15 mouse cellular contexts compared by ENCODE assay signal in the genomic region with DNA sequence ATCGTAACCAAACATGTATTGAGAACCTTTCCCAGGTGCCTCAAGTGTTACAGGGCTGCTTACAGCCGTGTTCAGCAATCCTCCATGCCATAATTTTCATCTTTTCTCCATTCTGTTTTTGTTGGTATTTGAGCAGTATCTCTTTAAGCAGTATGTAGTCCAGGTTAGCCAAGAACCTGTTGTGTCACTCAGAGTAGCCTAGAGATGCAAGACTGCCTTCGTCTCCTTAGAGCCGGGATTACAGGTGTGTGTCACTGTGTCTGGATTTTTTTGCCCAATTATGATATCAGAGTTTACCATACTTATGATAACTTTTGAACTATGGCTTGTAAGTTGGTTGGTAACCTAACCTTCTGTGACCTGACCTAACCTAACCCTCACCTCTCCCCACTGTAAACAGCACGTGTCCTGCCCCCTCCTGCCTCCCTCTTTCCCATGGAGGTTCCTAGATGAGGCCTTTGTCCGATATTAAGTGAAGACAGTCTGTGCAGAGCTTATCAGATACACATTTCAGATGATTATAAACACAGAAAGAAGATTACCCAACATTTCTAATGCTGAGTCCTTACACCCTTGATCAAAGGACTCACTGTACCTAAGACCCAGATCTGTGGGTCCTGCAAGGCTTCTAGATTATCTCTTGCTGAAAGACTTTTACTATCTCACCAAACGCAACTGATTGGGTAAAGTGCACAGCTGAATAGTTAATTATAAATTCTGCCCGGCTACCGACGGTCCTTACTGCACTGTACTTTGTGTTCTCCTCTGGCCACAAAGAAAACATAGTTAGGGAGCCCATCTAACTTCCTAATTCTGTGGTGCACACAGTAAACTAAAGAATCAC.
"Had no signal": no experiment of that assay in that cellular context is flagged by ENCODE, and none has a peak within 500 bp of the region (broad histone marks: within the 10 kb centered on the region; RNA-seq: fewer than 3 reads in every experiment).

No protein-coding gene starts in this region.

- H3K9me3 ChIP-seq: limb, embryonic 10.5 days; neural tube, embryonic 15.5 days; stomach, embryonic 15.5 days had no signal

- H3K27ac ChIP-seq: hindbrain, embryonic 14.5 days; left cerebral cortex, adult 2 months; limb, embryonic 10.5 days; macrophage; neural tube, embryonic 15.5 days; stomach, embryonic 15.5 days had no signal

- H3K27me3 ChIP-seq: megakaryocyte, embryonic 14.5 days; neural tube, embryonic 15.5 days; stomach, embryonic 15.5 days had no signal

- H3K4me1 ChIP-seq: limb, embryonic 10.5 days; neural tube, embryonic 15.5 days; stomach, embryonic 15.5 days had no signal

- H3K9ac ChIP-seq: hindbrain, embryonic 14.5 days; lung, embryonic 14.5 days; neural tube, embryonic 15.5 days; stomach, embryonic 15.5 days had no signal

- H3K4me3 ChIP-seq: left cerebral cortex, adult 2 months; limb, embryonic 10.5 days; megakaryocyte, embryonic 14.5 days; myocyte; neural tube, embryonic 15.5 days; stomach, embryonic 15.5 days had no signal

- DNase-seq: kidney, adult 18-20 months; lung, embryonic 14.5 days; lung, postnatal 10 days; right cerebral cortex, postnatal 4 days; thymus, adult 2 months; thymus, postnatal 25 days had no signal

- H3K4me2 ChIP-seq: hindbrain, embryonic 14.5 days; lung, embryonic 14.5 days; midbrain, embryonic 11.5 days; neural tube, embryonic 15.5 days; stomach, embryonic 15.5 days had no signal
